Mouse (Mus musculus) heart, adult 2 months (tissue): ENCODE measurements around the gene Agbl4. TPM values are rescaled to one million over a fixed set of nuclear protein-coding genes. Genes with fewer than 3 reads are reported as not detected.

ENCODE experiments used
- DNase-seq, 2 experiments: peaks; one replicate each; pipeline ENCODE4 v3.0.0; 2021
- H3K27ac ChIP-seq: fragments of 200-600 bp; 2 replicates; pipeline ENCODE4 v1.8.1; 2022
- H3K27me3 ChIP-seq: fragments of 200-500 bp; 2 replicates; pipeline ENCODE4 v1.6.1; 2012; ENCODE audit warnings: mild to moderate bottlenecking, low read length, inconsistent platforms, mixed read lengths; ENCODE audit not compliant: control insufficient read depth, insufficient read depth
- H3K36me3 ChIP-seq: fragments of 200-500 bp; 2 replicates; pipeline ENCODE4 v1.6.1; 2012; ENCODE audit warnings: low read length, inconsistent platforms; ENCODE audit not compliant: control insufficient read depth, insufficient read depth
- H3K4me1 ChIP-seq: fragments of 200-500 bp; 2 replicates; pipeline ENCODE4 v1.6.1; 2011; ENCODE audit warnings: low read length; ENCODE audit not compliant: control insufficient read depth, insufficient read depth
- H3K4me3 ChIP-seq: fragments of 200-600 bp; 2 replicates; pipeline ENCODE4 v1.8.1; 2022
- H3K79me2 ChIP-seq: fragments of 200-500 bp; replicated peaks from 2 replicates; pipeline ENCODE4 v1.6.1; 2012; ENCODE audit warnings: mild to moderate bottlenecking, inconsistent platforms, low read length, moderate library complexity, mixed read lengths; ENCODE audit not compliant: control insufficient read depth, insufficient read depth
- H3K9ac ChIP-seq: fragments of 200-500 bp; 2 replicates; pipeline ENCODE4 v1.6.1; 2012; ENCODE audit warnings: low read depth, mild to moderate bottlenecking, control low read depth, inconsistent platforms, low read length, mixed read lengths
- CTCF ChIP-seq: fragments of 200-600 bp; IDR thresholded peaks from 2 replicates; pipeline ENCODE4 v1.8.1; 2022; ENCODE audit warnings: antibody characterized with exemption, mild to moderate bottlenecking, moderate library complexity
- EP300 ChIP-seq: fragments of 200-500 bp; IDR thresholded peaks from 2 replicates; pipeline ENCODE4 v1.6.1; 2011; ENCODE audit warnings: low read depth, low read length, control low read depth; ENCODE audit not compliant: insufficient read depth
- POLR2A ChIP-seq: fragments of 200-500 bp; IDR thresholded peaks from 2 replicates; pipeline ENCODE4 v1.6.1; 2011; ENCODE audit warnings: mild to moderate bottlenecking, low read depth, low read length, control low read depth; ENCODE audit not compliant: insufficient read depth
- WGBS: fragments of 180-500 bp; shearing (Covaris S2); methylation state at CpG from one replicate; pipeline ENCODE4 v1.1.7; 2018; 5-methylcytosine and 5-hydroxymethylcytosine counted together
- intact Hi-C: fragments of 180-260 bp; cut with DNase I; formaldehyde crosslinking; loops from one replicate; pipeline ENCODE4 v1.15.1; 2025
- polyA plus RNA-seq: library from polyadenylated mRNA; depleted of rRNA; stranded (reverse); fragments of >200 nt; gene quantifications from 2 replicates; pipeline ENCODE4 v1.2.3, GENCODE M21; 2012
- total RNA-seq, 2 experiments: library from RNA; stranded (reverse); gene quantifications; 2 replicates each; pipeline ENCODE4 v1.2.3; 2021

Agbl4 gene
- total and polyA plus RNA-seq, 3 experiments = 0.08 to 0.39 (median 0.30) TPM

GRCm38 (mm10) chr4:111377159-111377558, 979.7 kb downstream of the Agbl4 start:
- no peak for DNase-seq
- Histone ChIP-seq H3K27ac (no peak overlapping the region), H3K27me3 (no peaks in the 10 kb centered on the region), H3K79me2 (no peaks in the 10 kb centered on the region), H3K36me3 (no peaks in the 10 kb centered on the region), H3K4me3 (no peak overlapping the region), H3K9ac (no peak overlapping the region), H3K4me1 (no peaks in the 10 kb centered on the region)
- intact Hi-C loops = no loop called here
- no peak for TF ChIP-seq EP300
- TF ChIP-seq CTCF = no peak
- no peak for TF ChIP-seq POLR2A

- DNase-seq = no peak
- H3K4me1 ChIP-seq = no peaks in the 10 kb centered on the region
- H3K27me3 ChIP-seq = no peaks in the 10 kb centered on the region
- H3K27ac ChIP-seq = no peak overlapping the region
- no peak overlapping the region for H3K9ac ChIP-seq
- TF ChIP-seq POLR2A (no peak), CTCF (no peak), EP300 (no peak)
- WGBS = 89% methylated on average over 3 of the region's 3 CpGs
- intact Hi-C loops = no loop called here
- H3K4me3 ChIP-seq = no peak overlapping the region
- no peaks in the 10 kb centered on the region for H3K79me2 ChIP-seq
- H3K36me3 ChIP-seq = no peaks in the 10 kb centered on the region
Observed at GRCm38 (mm10) chr4:111378071-111378470, 980.6 kb downstream of the Agbl4 start.

GRCm38 (mm10) chr4:111383101-111383500, 985.6 kb downstream of the Agbl4 start:
- Histone ChIP-seq H3K9ac (no peak overlapping the region), H3K27me3 (no peaks in the 10 kb centered on the region), H3K79me2 (no peaks in the 10 kb centered on the region), H3K27ac (no peak overlapping the region), H3K4me1 (no peaks in the 10 kb centered on the region), H3K36me3 (no peaks in the 10 kb centered on the region), H3K4me3 (no peak overlapping the region)
- no peak for DNase-seq
- intact Hi-C loops = no loop called here
- 79% methylated on average over 2 of the region's 2 CpGs for WGBS
- TF ChIP-seq CTCF = no peak

- peak in 1 of 2 experiments; percentile 20 for DNase-seq
Observed at GRCm38 (mm10) chr4:111390736-111391135, 993.3 kb downstream of the Agbl4 start.

GRCm38 (mm10) chr4:111399784-111400183, 1002.3 kb downstream of the Agbl4 start:
- no peak for DNase-seq
- Histone ChIP-seq H3K4me1 (no peaks in the 10 kb centered on the region), H3K4me3 (no peak overlapping the region), H3K9ac (no peak overlapping the region), H3K36me3 (no peaks in the 10 kb centered on the region), H3K27ac (no peak overlapping the region), H3K79me2 (no peaks in the 10 kb centered on the region), H3K27me3 (no peaks in the 10 kb centered on the region)
- TF ChIP-seq EP300 (no peak), POLR2A (no peak), CTCF (no peak)
- intact Hi-C loops = no loop called here

More at GRCm38 (mm10) chr4:111390736-111391135, 993.3 kb downstream of the Agbl4 start:
- no peaks in the 10 kb centered on the region for H3K27me3 ChIP-seq
- no peaks in the 10 kb centered on the region for H3K4me1 ChIP-seq
- intact Hi-C loops = no loop called here
- no peak overlapping the region for H3K9ac ChIP-seq
- H3K36me3 ChIP-seq = no peaks in the 10 kb centered on the region
- no peak overlapping the region for H3K4me3 ChIP-seq
- no peak overlapping the region for H3K27ac ChIP-seq
- H3K79me2 ChIP-seq = no peaks in the 10 kb centered on the region
- TF ChIP-seq POLR2A (no peak), CTCF (no peak), EP300 (no peak)

GRCm38 (mm10) chr4:111400676-111401075, 1003.2 kb downstream of the Agbl4 start:
- no peaks in the 10 kb centered on the region for H3K4me1 ChIP-seq
- no peaks in the 10 kb centered on the region for H3K79me2 ChIP-seq
- WGBS = 55% methylated on average over 2 of the region's 2 CpGs
- no peak overlapping the region for H3K9ac ChIP-seq
- DNase-seq = no peak
- no peak for TF ChIP-seq POLR2A
- TF ChIP-seq CTCF = no peak
- TF ChIP-seq EP300 = no peak
- H3K27me3 ChIP-seq = no peaks in the 10 kb centered on the region
- no peak overlapping the region for H3K27ac ChIP-seq
- intact Hi-C loops = no loop called here
- no peaks in the 10 kb centered on the region for H3K36me3 ChIP-seq
- no peak overlapping the region for H3K4me3 ChIP-seq

GRCm38 (mm10) chr4:111403243-111403642, 1005.8 kb downstream of the Agbl4 start:
- Histone ChIP-seq H3K27ac (no peak overlapping the region), H3K36me3 (no peaks in the 10 kb centered on the region), H3K9ac (no peak overlapping the region), H3K4me1 (no peaks in the 10 kb centered on the region), H3K4me3 (no peak overlapping the region), H3K27me3 (no peaks in the 10 kb centered on the region), H3K79me2 (no peaks in the 10 kb centered on the region)
- TF ChIP-seq CTCF = no peak
- no peak for TF ChIP-seq EP300
- TF ChIP-seq POLR2A = no peak
- 34% methylated on average over 1 of the region's 1 CpGs for WGBS
- intact Hi-C loops = no loop called here
- no peak for DNase-seq
